Mouse (Mus musculus) CH12.LX (cell line): ENCODE data around the gene Pef1. TPM values are rescaled to one million over a fixed set of nuclear protein-coding genes. Genes with fewer than 3 reads are reported as not detected.

Experiments used
- DNase-seq: peaks from one replicate; pipeline ENCODE4 v3.0.0-alpha.2; 2013; ENCODE audit errors: extremely low read depth
- H3K27ac ChIP-seq: 2 replicates; pipeline ENCODE4 v1.5.1; 2012; ENCODE audit warnings: low read depth, mild to moderate bottlenecking, control low read depth, moderate library complexity; ENCODE audit not compliant: insufficient read depth
- H3K27me3 ChIP-seq: replicated peaks from 2 replicates; pipeline ENCODE3; 2012; ENCODE audit warnings: inconsistent platforms
- H3K36me3 ChIP-seq, 2 experiments: replicated peaks in 1 of 2; 2 replicates each; pipeline versions ENCODE3 to v1.6.1; 2012; ENCODE audit warnings: inconsistent platforms in 1 of 2, low read length in 1 of 2, mild to moderate bottlenecking in 1 of 2, mixed read lengths in 1 of 2, moderate library complexity in 1 of 2; ENCODE audit not compliant: control insufficient read depth in 1 of 2, insufficient read depth in 1 of 2
- H3K4me1 ChIP-seq, 2 experiments: 2 replicates each; pipeline ENCODE4 v1.6.1; 2012; ENCODE audit warnings: inconsistent platforms in 1 of 2, moderate library complexity in 1 of 2; ENCODE audit not compliant: insufficient read depth in 2 of 2, control insufficient read depth in 1 of 2
- H3K4me2 ChIP-seq: 2 replicates; pipeline ENCODE4 v1.6.1; 2012; ENCODE audit warnings: low read depth, mild to moderate bottlenecking, control low read depth; ENCODE audit not compliant: poor library complexity, insufficient read depth, severe bottlenecking
- H3K4me3 ChIP-seq, 3 experiments: fragments of 150-350 bp in 1 of 3; sonication (generic) in 1 of 3; replicated peaks in 1 of 3; 2 replicates each; pipeline versions ENCODE3 to v1.5.1; 2011 to 2012; ENCODE audit warnings: low read depth in 2 of 3, low read length in 2 of 3, mild to moderate bottlenecking in 2 of 3, moderate library complexity in 2 of 3, control low read depth in 1 of 3, improper control_type of control experiment in 1 of 3, inconsistent platforms in 1 of 3, mixed read lengths in 1 of 3; ENCODE audit not compliant: poor library complexity in 1 of 3
- H3K79me2 ChIP-seq: replicated peaks from 2 replicates; pipeline ENCODE4 v1.6.1; 2012; ENCODE audit warnings: mild to moderate bottlenecking, moderate library complexity; ENCODE audit not compliant: control insufficient read depth, poor library complexity, insufficient read depth, severe bottlenecking; ENCODE audit errors: extremely low read depth
- H3K9ac ChIP-seq: 2 replicates; pipeline ENCODE4 v1.6.1; 2012; ENCODE audit warnings: low read depth, mild to moderate bottlenecking, control low read depth, moderate library complexity; ENCODE audit not compliant: insufficient read depth
- H3K9me3 ChIP-seq: replicated peaks from 2 replicates; pipeline ENCODE3; 2012; ENCODE audit warnings: low read length, inconsistent platforms, mixed read lengths
- BHLHE40 ChIP-seq: IDR thresholded peaks from 2 replicates; pipeline ENCODE4 v1.6.1; 2011; ENCODE audit warnings: mild to moderate bottlenecking, low read depth, low read length, improper control_type of control experiment
- CHD1 ChIP-seq: IDR thresholded peaks from 2 replicates; pipeline ENCODE4 v1.6.1; 2012; ENCODE audit warnings: low read depth, low read length, improper control_type of control experiment, inconsistent platforms
- CHD2 ChIP-seq: IDR thresholded peaks from 2 replicates; pipeline ENCODE4 v1.6.1; 2011; ENCODE audit warnings: low read length, improper control_type of control experiment
- ELF1 ChIP-seq: IDR thresholded peaks from 2 replicates; pipeline ENCODE4 v1.6.1; 2014; ENCODE audit warnings: low read depth, mild to moderate bottlenecking, inconsistent platforms, low read length, improper control_type of control experiment
- EP300 ChIP-seq: IDR thresholded peaks from 2 replicates; pipeline ENCODE4 v1.6.1; 2011; ENCODE audit warnings: low read length, improper control_type of control experiment
- HCFC1 ChIP-seq: IDR thresholded peaks from 2 replicates; pipeline ENCODE4 v1.6.1; 2012; ENCODE audit warnings: low read depth, mild to moderate bottlenecking, inconsistent platforms, low read length, improper control_type of control experiment
- IRF4 ChIP-seq: IDR thresholded peaks from 2 replicates; pipeline ENCODE4 v1.6.1; 2014; ENCODE audit warnings: low read depth, mild to moderate bottlenecking, inconsistent platforms, low read length, improper control_type of control experiment
- JUN ChIP-seq: IDR thresholded peaks from 2 replicates; pipeline ENCODE4 v1.6.1; 2011; ENCODE audit warnings: low read depth, mild to moderate bottlenecking, low read length, improper control_type of control experiment, moderate library complexity; ENCODE audit not compliant: insufficient read depth
- JUND ChIP-seq: conservative IDR thresholded peaks from 2 replicates; pipeline ENCODE4 v1.6.1; 2011; ENCODE audit warnings: low read depth, low read length, improper control_type of control experiment
- MAFK ChIP-seq: IDR thresholded peaks from 2 replicates; pipeline ENCODE4 v1.6.1; 2011; ENCODE audit warnings: low read length, improper control_type of control experiment; ENCODE audit not compliant: insufficient replicate concordance
- MAZ ChIP-seq: IDR thresholded peaks from 2 replicates; pipeline ENCODE4 v1.6.1; 2012; ENCODE audit warnings: low read depth, mild to moderate bottlenecking, inconsistent platforms, low read length, improper control_type of control experiment, moderate library complexity
- MEF2A ChIP-seq: IDR thresholded peaks from 2 replicates; pipeline ENCODE4 v1.6.1; 2014; ENCODE audit warnings: low read depth, mild to moderate bottlenecking, inconsistent platforms, low read length, improper control_type of control experiment, borderline replicate concordance
- MXI1 ChIP-seq: IDR thresholded peaks from 2 replicates; pipeline ENCODE4 v1.6.1; 2011; ENCODE audit warnings: mild to moderate bottlenecking, low read depth, low read length, improper control_type of control experiment
- MYC ChIP-seq: IDR thresholded peaks from 2 replicates; pipeline ENCODE4 v1.6.1; 2011; ENCODE audit warnings: low read depth, mild to moderate bottlenecking, improper control_type of control experiment, low read length
- NELFE ChIP-seq: IDR thresholded peaks from 2 replicates; pipeline ENCODE4 v1.6.1; 2011; ENCODE audit warnings: low read depth, low read length, improper control_type of control experiment
- NRF1 ChIP-seq: IDR thresholded peaks from 2 replicates; pipeline ENCODE4 v1.6.1; 2014; ENCODE audit warnings: low read depth, mild to moderate bottlenecking, inconsistent platforms, low read length, improper control_type of control experiment, moderate library complexity
- POLR2A ChIP-seq: IDR thresholded peaks from 2 replicates; pipeline ENCODE4 v1.6.1; 2011; ENCODE audit warnings: low read depth, mild to moderate bottlenecking, improper control_type of control experiment, low read length
- POLR2AphosphoS2 ChIP-seq: IDR thresholded peaks from 2 replicates; pipeline ENCODE4 v1.6.1; 2011; ENCODE audit warnings: low read depth, low read length, improper control_type of control experiment
- RCOR1 ChIP-seq: conservative IDR thresholded peaks from 2 replicates; pipeline ENCODE4 v1.6.1; 2012; ENCODE audit warnings: low read depth, mild to moderate bottlenecking, inconsistent platforms, low read length, improper control_type of control experiment
- SIN3A ChIP-seq: IDR thresholded peaks from 2 replicates; pipeline ENCODE4 v1.6.1; 2012; ENCODE audit warnings: low read length, improper control_type of control experiment, inconsistent platforms
- TBP ChIP-seq: conservative IDR thresholded peaks from 2 replicates; pipeline ENCODE4 v1.6.1; 2011; ENCODE audit warnings: low read depth, low read length, improper control_type of control experiment
- UBTF ChIP-seq: IDR thresholded peaks from 2 replicates; pipeline ENCODE4 v1.6.1; 2012; ENCODE audit warnings: low read depth, mild to moderate bottlenecking, inconsistent platforms, low read length, improper control_type of control experiment, moderate library complexity
- USF2 ChIP-seq: conservative IDR thresholded peaks from 2 replicates; pipeline ENCODE4 v1.6.1; 2011; ENCODE audit warnings: low read depth, low read length, improper control_type of control experiment
- ZC3H11A ChIP-seq: IDR thresholded peaks from 2 replicates; pipeline ENCODE4 v1.6.1; 2012; ENCODE audit warnings: low read depth, mild to moderate bottlenecking, inconsistent platforms, low read length, improper control_type of control experiment
- ZMIZ1 ChIP-seq: IDR thresholded peaks from 2 replicates; pipeline ENCODE4 v1.6.1; 2012; ENCODE audit warnings: low read depth, mild to moderate bottlenecking, inconsistent platforms, low read length, improper control_type of control experiment
- ZNF384 ChIP-seq: IDR thresholded peaks from 2 replicates; pipeline ENCODE4 v1.6.1; 2012; ENCODE audit warnings: low read depth, low read length, improper control_type of control experiment, inconsistent platforms
- dilution Hi-C: fragments of 300-500 bp; cut with MboI; formaldehyde crosslinking; loops from 2 replicates; pipeline ENCODE4 v1.14.3; 2020; ENCODE audit warnings: low sequenced_read_pairs; ENCODE audit not compliant: extremely low pct_unique_long_range_greater_than_20kb, extremely low pct_ligation_motif_present
- in situ Hi-C: fragments of 300-500 bp; cut with MboI; formaldehyde crosslinking; loops from 3 replicates; pipeline ENCODE4 v1.14.3; 2019; ENCODE audit warnings: low sequenced_read_pairs, low pct_ligation_motif_present, low pct_unique_long_range_greater_than_20kb, mixed read lengths
- polyA plus RNA-seq: library from polyadenylated mRNA; unstranded; fragments of >175 nt; gene quantifications from 2 replicates; pipeline ENCODE4 v1.2.1, GENCODE M21; 2012; ENCODE audit warnings: low read depth; ENCODE audit not compliant: insufficient read length
- total RNA-seq, 2 experiments: library from RNA; depleted of rRNA; stranded (reverse); fragments of 300-350 nt in 1 of 2; fragments of >200 nt in 1 of 2; gene quantifications; 2 replicates each; pipeline ENCODE4 v1.2.3; 2012 to 2014

The Pef1 gene
- total and polyA plus RNA-seq, 3 experiments = 26.2 to 38.6 (median 32.5) TPM

DNA sequence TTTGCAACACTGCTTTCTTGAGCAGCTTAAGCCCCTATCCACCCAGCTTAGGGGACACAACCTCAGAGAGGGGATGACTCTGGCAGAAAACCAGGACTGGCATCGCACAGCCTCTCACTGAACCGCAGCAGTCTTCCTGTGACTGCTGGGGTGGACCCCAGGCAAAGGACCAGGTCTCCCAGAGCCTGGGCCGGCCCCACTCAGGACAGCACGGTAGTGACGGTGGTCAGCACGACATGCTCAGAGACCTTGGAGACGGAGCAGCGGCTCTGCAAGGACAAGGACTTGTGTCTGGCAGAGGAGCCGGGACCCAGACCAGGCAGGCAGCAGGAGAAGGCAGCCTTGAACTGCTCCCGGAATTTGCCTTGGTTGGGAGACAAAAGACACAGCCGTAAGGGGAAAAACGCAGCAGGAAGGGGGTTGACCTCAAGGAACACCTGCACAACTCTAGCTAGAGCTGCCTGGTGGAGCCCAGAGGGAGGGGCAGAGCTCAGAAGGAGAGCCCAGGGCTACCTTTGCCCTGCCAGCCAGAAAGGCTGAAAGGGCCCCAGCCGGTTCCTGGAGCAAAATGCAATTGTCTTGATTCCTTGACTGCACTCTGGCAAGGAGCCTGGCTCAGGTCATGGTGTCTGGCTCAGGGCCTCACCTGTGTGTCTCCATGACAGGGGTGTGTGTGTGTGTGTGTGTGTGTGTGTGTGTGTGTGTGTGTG, 28.4 kb downstream of the Pef1 start:
- Histone ChIP-seq H3K27me3 (peaks cover 45% of the 10 kb centered on the region), H3K9me3 (no peaks in the 10 kb centered on the region), H3K4me1 (no peaks in the 10 kb centered on the region), H3K79me2 (no peaks in the 10 kb centered on the region), H3K9ac (no peak overlapping the region), H3K4me2 (no peak overlapping the region)
- dilution Hi-C loops (no loop called here), in situ Hi-C loops (no loop called here)
- no peak for TF ChIP-seq TBP
- no peak for TF ChIP-seq ZNF384
- TF ChIP-seq MYC = no peak
- no peak for TF ChIP-seq JUN
- TF ChIP-seq SIN3A = no peak
- no peak for TF ChIP-seq USF2
- TF ChIP-seq MAFK = no peak
- TF ChIP-seq RCOR1 = no peak
- no peak for TF ChIP-seq MEF2A
- TF ChIP-seq CHD1 = no peak
- no peak for TF ChIP-seq POLR2AphosphoS2
- TF ChIP-seq NELFE = no peak
- no peak for TF ChIP-seq BHLHE40
- TF ChIP-seq HCFC1 = no peak
- no peak for TF ChIP-seq CHD2
- no peak for TF ChIP-seq MAZ
- TF ChIP-seq, all 38 proteins: peak for 0
- no peak for DNase-seq
- Histone ChIP-seq H3K27ac (no peak overlapping the region), H3K4me3 (no peak overlapping the region), H3K36me3 (peaks cover 18 to 28% of the 10 kb centered on the region in 2 experiments)

DNA sequence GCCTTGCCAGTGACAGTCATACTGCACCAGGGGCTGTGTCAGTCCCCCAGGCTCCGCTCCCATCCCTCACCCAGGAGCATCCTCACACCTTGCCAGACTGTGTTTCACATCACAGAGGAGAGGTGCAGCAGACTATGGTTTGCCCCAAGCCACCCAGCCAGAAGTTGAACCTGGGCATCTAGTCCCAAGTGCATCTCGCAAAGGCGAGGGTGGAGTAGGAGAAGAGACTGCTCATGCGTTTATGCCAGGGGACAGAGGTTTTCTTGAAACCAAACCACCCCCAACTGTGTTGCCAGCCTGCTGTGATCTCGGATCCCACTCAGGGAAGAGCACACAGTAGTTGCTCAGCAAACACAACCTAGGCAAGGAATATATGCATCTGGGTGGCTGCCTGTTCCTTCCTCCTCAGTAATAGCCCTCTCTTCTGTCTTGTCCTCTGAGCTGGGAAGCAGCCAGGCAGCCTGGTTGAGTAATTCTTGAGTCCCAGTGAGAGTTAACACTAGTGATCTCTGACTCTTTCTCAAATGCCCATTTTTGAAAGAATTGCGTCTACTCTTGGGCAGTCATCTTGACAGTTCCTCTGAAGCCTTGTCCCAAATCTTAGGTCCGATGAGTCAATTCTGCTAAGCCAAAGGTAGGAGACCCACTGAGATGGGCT, 29.2 kb downstream of the Pef1 start:
- Histone ChIP-seq H3K9ac (no peak overlapping the region), H3K9me3 (no peaks in the 10 kb centered on the region), H3K79me2 (no peaks in the 10 kb centered on the region), H3K4me3 (no peak overlapping the region), H3K36me3 (peaks cover 10 to 20% of the 10 kb centered on the region in 2 experiments), H3K27me3 (peaks cover 53% of the 10 kb centered on the region), H3K4me1 (no peaks in the 10 kb centered on the region), H3K4me2 (no peak overlapping the region), H3K27ac (no peak overlapping the region)
- no peak for DNase-seq
- TF ChIP-seq ZMIZ1 = no peak
- TF ChIP-seq RCOR1 = no peak
- TF ChIP-seq POLR2A = no peak
- no peak for TF ChIP-seq NELFE
- TF ChIP-seq USF2 = no peak
- no peak for TF ChIP-seq SIN3A
- no peak for TF ChIP-seq CHD1
- no peak for TF ChIP-seq POLR2AphosphoS2
- TF ChIP-seq NRF1 = no peak
- no peak for TF ChIP-seq IRF4
- no peak for TF ChIP-seq ZC3H11A
- no peak for TF ChIP-seq MXI1
- TF ChIP-seq JUND = no peak
- no peak for TF ChIP-seq TBP
- TF ChIP-seq MAZ = no peak
- TF ChIP-seq ELF1 = no peak
- no peak for TF ChIP-seq UBTF
- no peak for TF ChIP-seq EP300
- in situ Hi-C loops = no loop called here
- dilution Hi-C loops = no loop called here
